Mouse (Mus musculus) cerebellum, adult 2 months (tissue): ENCODE measurements at regions not wholly inside any gene's neighbourhood (a gene's known extent, or its start where the extent isn't known, plus 50 kb on each side); places are given as distances from the start of the nearest gene placed in this dataset.

Source experiments
- DNase-seq, 2 experiments: peaks; one replicate each; pipeline ENCODE4 v3.0.0; 2021
- H3K27ac ChIP-seq: fragments of 200-500 bp; 2 replicates; pipeline ENCODE4 v1.5.1; 2012; ENCODE audit warnings: low read length, control low read depth, inconsistent platforms; ENCODE audit not compliant: insufficient read depth
- H3K27me3 ChIP-seq: fragments of 200-500 bp; 2 replicates; pipeline ENCODE4 v1.6.1; 2012; ENCODE audit warnings: inconsistent platforms, mild to moderate bottlenecking, low read length, moderate library complexity; ENCODE audit not compliant: control insufficient read depth, insufficient read depth
- H3K4me1 ChIP-seq: fragments of 200-500 bp; 2 replicates; pipeline ENCODE4 v1.6.1; 2011; ENCODE audit warnings: low read length; ENCODE audit not compliant: control insufficient read depth, insufficient read depth
- H3K4me3 ChIP-seq: fragments of 200-500 bp; replicated peaks from 2 replicates; pipeline ENCODE3; 2011; ENCODE audit warnings: mild to moderate bottlenecking, low read depth, low read length, control low read depth; ENCODE audit not compliant: insufficient read depth
- CTCF ChIP-seq: fragments of 200-500 bp; IDR thresholded peaks from 2 replicates; pipeline ENCODE4 v1.5.1; 2011; ENCODE audit warnings: low read depth, mild to moderate bottlenecking, control low read depth, low read length, moderate library complexity, borderline replicate concordance; ENCODE audit not compliant: insufficient read depth
- POLR2A ChIP-seq: fragments of 200-500 bp; IDR thresholded peaks from 2 replicates; pipeline ENCODE4 v1.6.1; 2011; ENCODE audit warnings: low read length, control low read depth, borderline replicate concordance; ENCODE audit not compliant: insufficient read depth
- WGBS: fragments of 180-500 bp; shearing (Covaris S2); methylation state at CpG from one replicate; pipeline ENCODE4 v1.1.7; 2018; 5-methylcytosine and 5-hydroxymethylcytosine counted together

DNA sequence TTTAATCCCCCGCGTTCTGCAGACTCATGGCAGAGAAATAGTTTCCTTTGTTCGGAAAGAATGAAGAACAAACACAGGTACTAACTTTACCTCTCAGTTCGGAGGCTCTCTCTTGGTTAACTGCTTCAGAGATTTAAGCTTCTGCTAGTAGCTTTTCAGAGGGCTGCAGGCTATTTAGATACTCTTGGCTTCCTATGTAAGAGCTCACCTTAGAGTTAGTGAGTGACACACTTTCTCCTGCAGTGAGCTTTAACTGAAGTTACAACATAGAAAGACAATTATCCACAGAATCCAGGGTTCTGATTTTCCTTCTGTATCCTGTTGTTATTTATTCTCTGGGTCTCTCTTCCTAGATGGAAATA, 169.2 kb downstream of the Foxa2 start:
- no peak overlapping the region for H3K4me3 ChIP-seq
- TF ChIP-seq POLR2A (no peak), CTCF (no peak)

DNA sequence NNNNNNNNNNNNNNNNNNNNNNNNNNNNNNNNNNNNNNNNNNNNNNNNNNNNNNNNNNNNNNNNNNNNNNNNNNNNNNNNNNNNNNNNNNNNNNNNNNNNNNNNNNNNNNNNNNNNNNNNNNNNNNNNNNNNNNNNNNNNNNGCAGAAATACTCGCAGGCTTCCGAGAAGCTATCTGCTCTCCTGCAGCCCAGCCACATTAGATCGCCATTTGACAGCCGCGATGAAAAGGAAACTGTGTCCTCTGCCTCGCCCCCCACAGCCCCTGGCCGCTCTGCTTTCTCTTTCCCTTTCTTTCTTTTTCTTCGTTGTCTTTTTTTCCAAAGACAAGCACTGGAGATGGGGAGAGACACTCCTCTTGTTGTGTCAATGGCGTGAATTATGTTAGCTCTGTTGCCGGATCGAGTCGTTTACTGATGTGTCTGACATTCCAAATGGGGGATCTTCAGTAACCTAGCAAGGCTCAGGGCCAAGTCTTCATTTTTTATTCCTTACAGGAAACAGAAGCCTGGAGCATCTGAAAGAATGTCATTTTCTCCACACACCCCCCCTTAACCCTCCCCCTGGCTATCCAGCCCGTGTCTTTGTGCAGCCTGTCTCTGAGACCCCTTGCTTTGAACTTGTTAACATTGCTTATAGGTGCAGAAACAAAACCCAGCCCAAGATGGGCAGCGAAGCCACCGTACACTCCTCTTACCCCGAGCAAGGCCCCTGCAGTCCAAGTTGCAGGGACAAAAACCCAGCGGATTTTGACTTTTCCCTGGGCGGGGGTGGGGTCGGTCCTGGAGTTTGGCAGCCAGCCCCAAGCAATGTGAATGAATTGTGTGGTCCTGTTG, 169.8 kb downstream of the Foxa2 start:
- no peak for DNase-seq
- H3K27ac ChIP-seq, result no peak overlapping the region
- TF ChIP-seq CTCF (no peak), POLR2A (no peak)
- WGBS, result 4% methylated on average over 19 of the region's 19 CpGs
- H3K27me3 ChIP-seq, result peaks cover 2% of the 10 kb centered on the region; the same call in 1 of the 2 replicates
- H3K4me3 ChIP-seq, result peak overlapping the region; percentile 51
- H3K4me1 ChIP-seq, result no peaks in the 10 kb centered on the region

More for the DNA sequence above, 169.2 kb downstream of the Foxa2 start:
- H3K27me3 ChIP-seq, result peaks cover 2% of the 10 kb centered on the region; the same call in 1 of the 2 replicates
- H3K4me1 ChIP-seq, result no peaks in the 10 kb centered on the region
- WGBS, result 6% methylated on average over 4 of the region's 4 CpGs
- no peak overlapping the region for H3K27ac ChIP-seq
- no peak for DNase-seq

DNA sequence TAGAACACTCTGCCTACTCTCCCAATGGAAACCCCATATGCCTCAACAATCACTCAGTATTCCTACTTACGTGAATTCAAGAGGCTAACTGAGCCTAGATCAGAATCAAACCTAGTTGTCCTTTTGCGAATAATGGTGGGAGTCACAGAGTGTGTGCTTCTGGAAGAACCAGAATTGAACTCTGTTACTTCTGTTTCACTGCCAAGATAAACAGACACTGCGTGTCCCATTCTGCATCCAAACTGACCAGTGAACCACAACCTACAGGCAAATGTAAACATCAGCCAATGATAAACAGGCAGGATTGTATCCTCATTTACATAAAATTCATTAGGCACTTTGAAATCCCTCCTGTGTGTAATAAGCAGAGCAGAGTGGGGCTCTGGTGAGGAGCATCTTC, 173.8 kb downstream of the Foxa2 start:
- H3K27ac ChIP-seq, result no peak overlapping the region
- no peak overlapping the region for H3K4me3 ChIP-seq
- WGBS, result 89% methylated on average over 3 of the region's 3 CpGs
- TF ChIP-seq CTCF (no peak), POLR2A (no peak)
- peaks cover 2% of the 10 kb centered on the region; the same call in 1 of the 2 replicates for H3K27me3 ChIP-seq
- no peaks in the 10 kb centered on the region for H3K4me1 ChIP-seq
- no peak for DNase-seq

DNA sequence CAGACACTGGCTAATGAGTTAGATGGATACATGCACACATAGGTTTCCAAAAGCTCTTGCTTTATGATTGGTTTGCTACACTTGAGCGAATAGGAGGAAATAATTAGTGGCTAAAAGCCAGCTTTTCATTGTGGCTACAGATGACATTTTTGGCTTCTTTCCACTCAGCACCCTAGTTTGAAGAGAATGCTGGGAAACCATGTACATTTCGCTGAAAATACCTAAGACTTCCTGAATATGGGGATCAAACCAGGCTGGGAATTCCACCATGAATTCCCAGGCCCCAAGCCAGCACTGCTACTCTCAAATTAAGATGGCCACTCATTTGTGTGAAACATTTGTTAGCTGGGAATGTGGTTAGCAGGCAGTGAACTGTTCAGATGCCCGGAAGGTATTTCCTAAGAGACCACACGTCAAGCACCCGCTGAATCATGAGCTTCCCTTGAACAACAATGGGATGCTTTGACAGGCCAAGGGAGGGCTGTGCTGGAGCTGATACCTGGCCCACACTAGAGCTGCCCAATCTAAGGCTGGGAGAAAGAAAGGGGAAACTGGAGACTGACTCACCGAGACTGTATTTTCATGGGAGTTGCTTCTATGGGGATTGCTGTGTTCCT, 195.5 kb downstream of the Foxa2 start:
- TF ChIP-seq CTCF (no peak), POLR2A (no peak)
- Histone ChIP-seq H3K4me1 (no peaks in the 10 kb centered on the region), H3K27me3 (no peaks in the 10 kb centered on the region), H3K4me3 (no peak overlapping the region), H3K27ac (no peak overlapping the region)
- DNase-seq, result no peak
- WGBS, result 40% methylated on average over 6 of the region's 6 CpGs

DNA sequence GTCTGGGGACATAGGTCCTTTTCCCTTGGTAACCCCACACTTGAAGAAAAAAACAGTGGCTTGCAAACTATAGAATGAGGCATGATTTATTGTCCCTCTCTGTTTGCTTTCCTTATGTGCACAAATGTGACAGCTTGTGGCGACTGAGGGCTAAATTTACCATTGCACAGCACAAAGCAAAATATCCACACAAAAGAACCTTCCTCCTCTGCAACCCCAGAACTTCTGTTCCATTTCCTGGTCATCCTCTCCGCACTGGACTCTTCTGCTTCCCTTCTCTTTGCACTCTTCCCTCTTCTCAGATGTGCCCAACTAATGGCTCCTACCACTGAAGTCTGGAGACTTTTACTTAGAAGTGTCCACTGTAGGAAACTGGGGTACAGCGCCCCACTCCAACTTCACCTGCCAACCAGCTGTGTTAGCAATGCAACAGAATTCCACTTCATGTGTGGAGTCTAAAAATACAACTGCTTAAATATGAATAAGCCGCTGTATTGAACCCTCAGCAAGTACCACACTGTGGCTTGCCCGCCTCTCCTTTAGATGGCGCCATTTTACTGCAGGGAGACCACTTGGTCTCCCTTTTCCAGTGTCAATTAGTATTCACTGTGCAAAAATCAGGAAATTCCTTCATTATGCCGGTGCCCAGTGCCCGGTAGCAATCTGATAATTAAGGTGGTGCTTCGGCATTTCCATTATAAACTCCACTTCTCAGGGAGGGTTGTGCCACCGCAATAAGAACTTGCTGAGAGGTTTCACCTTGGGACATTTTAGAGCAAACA, 199.6 kb downstream of the Foxa2 start:
- H3K27ac ChIP-seq, result no peak overlapping the region
- 26% methylated on average over 10 of the region's 10 CpGs for WGBS
- no peak overlapping the region for H3K4me3 ChIP-seq
- peak; percentile 26; the same call in 1 of the 2 replicates for TF ChIP-seq CTCF
- no peak for TF ChIP-seq POLR2A
- H3K27me3 ChIP-seq, result no peaks in the 10 kb centered on the region
- DNase-seq, result no peak
- H3K4me1 ChIP-seq, result no peaks in the 10 kb centered on the region

DNA sequence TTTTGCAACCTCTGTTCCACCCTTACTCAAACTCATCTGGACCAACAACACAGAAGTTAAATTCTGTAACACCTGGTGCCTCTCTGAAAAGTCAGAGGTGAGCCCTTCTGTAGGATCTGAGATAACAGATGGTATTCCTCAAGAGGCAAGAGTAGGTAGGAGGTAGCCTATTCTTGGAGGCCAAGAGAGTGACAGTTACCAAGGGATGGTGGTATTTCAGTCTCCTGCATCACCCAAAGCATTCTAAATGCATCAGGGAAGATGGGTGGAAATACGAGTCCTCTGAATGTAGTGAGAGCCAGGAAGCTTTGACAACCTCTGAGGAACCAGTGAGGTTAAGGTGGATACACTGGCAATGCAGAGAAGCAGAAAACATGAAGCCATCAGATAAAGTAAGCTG, 201.5 kb downstream of the Foxa2 start:
- Histone ChIP-seq H3K27ac (no peak overlapping the region), H3K4me3 (no peak overlapping the region), H3K4me1 (no peaks in the 10 kb centered on the region), H3K27me3 (no peaks in the 10 kb centered on the region)
- 64% methylated on average over 1 of the region's 1 CpGs for WGBS
- TF ChIP-seq CTCF, result no peak
- no peak for TF ChIP-seq POLR2A
- DNase-seq, result no peak

DNA sequence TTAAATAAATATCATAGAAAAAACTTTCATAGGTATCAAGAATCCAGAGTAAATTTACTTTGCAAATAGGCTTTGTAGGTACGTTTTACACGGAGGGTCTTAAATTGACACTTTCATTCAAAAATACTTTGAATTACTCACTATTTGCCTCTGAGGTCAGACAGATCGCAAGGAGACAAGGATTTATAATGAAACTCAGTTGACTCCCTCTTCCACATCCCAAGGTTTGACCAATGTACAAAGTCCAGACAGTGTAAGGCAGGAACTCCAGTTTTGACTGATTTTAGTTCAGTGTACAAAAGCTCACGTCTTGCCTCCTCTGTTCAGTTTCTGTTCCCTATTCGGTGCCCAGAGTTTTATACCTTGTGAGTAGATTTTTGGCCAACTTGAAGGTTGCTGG, 205.8 kb downstream of the Foxa2 start:
- WGBS, result 87% methylated on average over 5 of the region's 5 CpGs
- no peak for TF ChIP-seq POLR2A
- TF ChIP-seq CTCF, result no peak
- Histone ChIP-seq H3K27ac (no peak overlapping the region), H3K4me1 (no peaks in the 10 kb centered on the region), H3K27me3 (no peaks in the 10 kb centered on the region), H3K4me3 (no peak overlapping the region)
- no peak for DNase-seq
